Mouse (Mus musculus) forebrain, embryonic 16.5 days (tissue): ENCODE measurements around the gene Map6d1. TPM values are rescaled to one million over a fixed set of nuclear protein-coding genes. Genes with fewer than 3 reads are reported as not detected.

Experiments used
- ATAC-seq: fragments of 200-750 bp; cut with Nextera tagmentation; 2 replicates; pipeline ENCODE4 v1.8.0; 2017; ENCODE audit warnings: mild to moderate bottlenecking, moderate library complexity
- H3K27ac ChIP-seq: fragments of 300-500 bp; sonication (generic); 2 replicates; pipeline ENCODE4 v1.5.1; 2014; ENCODE audit warnings: low read length, control low read depth
- H3K27me3 ChIP-seq: fragments of 300-500 bp; sonication (generic); replicated peaks from 2 replicates; pipeline ENCODE4 v1.6.1; 2014; ENCODE audit warnings: low read length; ENCODE audit not compliant: control insufficient read depth, insufficient read depth
- H3K36me3 ChIP-seq: fragments of 300-500 bp; sonication (generic); 2 replicates; pipeline ENCODE4 v1.6.1; 2014; ENCODE audit not compliant: control insufficient read depth, insufficient read depth
- H3K4me1 ChIP-seq: fragments of 300-500 bp; sonication (generic); replicated peaks from 2 replicates; pipeline ENCODE4 v1.6.1; 2014; ENCODE audit warnings: low read length; ENCODE audit not compliant: control insufficient read depth, insufficient read depth
- H3K4me2 ChIP-seq: fragments of 300-500 bp; sonication (generic); 2 replicates; pipeline ENCODE4 v1.6.1; 2014; ENCODE audit warnings: mild to moderate bottlenecking, low read length, control low read depth
- H3K4me3 ChIP-seq: fragments of 300-500 bp; sonication (generic); replicated peaks from 2 replicates; pipeline ENCODE4 v1.5.1; 2014; ENCODE audit warnings: mild to moderate bottlenecking, low read length, control low read depth
- H3K9ac ChIP-seq: fragments of 300-500 bp; sonication (generic); replicated peaks from 2 replicates; pipeline ENCODE4 v1.6.1; 2014; ENCODE audit warnings: low read depth, low read length, control low read depth
- H3K9me3 ChIP-seq: fragments of 300-500 bp; sonication (generic); 2 replicates; pipeline ENCODE4 v1.6.1; 2016; ENCODE audit warnings: low read length; ENCODE audit not compliant: control insufficient read depth
- WGBS: fragments of 180-500 bp; shearing (Covaris S2); extraction: QIAGEN DNeasy Blood & Tissue Kit; methylation state at CpG from one replicate; pipeline ENCODE4 v1.1.7; 2014; 5-methylcytosine and 5-hydroxymethylcytosine counted together
- polyA plus RNA-seq: library from polyadenylated mRNA; unstranded; fragments of >200 nt; fragmentation: Nextera tagmentation; extraction: Ambion mirVana; gene quantifications from 2 replicates; pipeline ENCODE4 v1.2.1, GENCODE M21; 2015

Map6d1 gene
- polyA plus RNA-seq, 1 experiment from 2014 or later, result 4.3 TPM

DNA sequence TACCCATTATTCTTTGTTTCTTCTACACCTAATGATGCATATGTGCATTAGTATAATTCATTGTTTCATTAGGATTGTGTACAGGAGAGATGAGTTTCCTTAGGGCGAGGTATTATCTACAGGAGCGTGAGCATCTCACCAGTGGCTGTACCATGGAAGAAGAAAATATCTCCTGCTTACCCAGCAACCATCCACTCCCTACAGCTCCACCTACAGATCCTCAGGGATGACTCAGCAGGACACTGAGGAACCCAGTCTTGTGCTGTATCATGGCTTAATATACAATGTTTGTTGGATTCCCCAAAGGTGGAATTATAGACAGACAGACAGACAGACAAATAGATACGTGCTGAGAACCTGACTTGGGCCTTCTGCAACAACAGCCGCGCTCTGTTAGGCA, 44.2 kb downstream of the Map6d1 start:
- H3K4me3 ChIP-seq, result no peak overlapping the region
- no peaks in the 10 kb centered on the region for H3K4me1 ChIP-seq
- H3K9me3 ChIP-seq, result no peaks in the 10 kb centered on the region
- 95% methylated on average over 5 of the region's 5 CpGs for WGBS
- no peaks in the 10 kb centered on the region for H3K27me3 ChIP-seq
- H3K36me3 ChIP-seq, result peaks cover 30% of the 10 kb centered on the region
- H3K4me2 ChIP-seq, result no peak overlapping the region
- no peak overlapping the region for H3K9ac ChIP-seq
- no peak for ATAC-seq
- H3K27ac ChIP-seq, result no peak overlapping the region

DNA sequence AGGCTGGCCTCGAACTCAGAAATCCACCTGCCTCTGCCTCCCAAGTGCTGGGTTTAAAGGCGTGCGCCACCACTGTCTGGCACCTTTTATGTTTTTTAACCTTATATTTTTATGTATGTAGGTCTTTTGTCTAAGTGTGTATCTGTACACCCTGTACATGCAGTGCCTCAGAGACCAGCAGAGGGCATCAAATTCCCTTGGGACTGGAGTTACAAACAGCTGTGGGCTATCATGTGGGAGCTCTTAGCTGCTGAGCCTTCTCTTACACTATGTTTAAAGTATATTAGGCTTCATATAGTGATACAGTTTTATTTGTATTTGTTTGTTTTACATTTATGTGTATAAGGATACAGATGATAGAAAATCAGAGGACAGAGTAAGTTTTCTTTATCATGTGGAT, 45.6 kb downstream of the Map6d1 start:
- 96% methylated on average over 3 of the region's 3 CpGs for WGBS
- no peak overlapping the region for H3K27ac ChIP-seq
- no peak for ATAC-seq

DNA sequence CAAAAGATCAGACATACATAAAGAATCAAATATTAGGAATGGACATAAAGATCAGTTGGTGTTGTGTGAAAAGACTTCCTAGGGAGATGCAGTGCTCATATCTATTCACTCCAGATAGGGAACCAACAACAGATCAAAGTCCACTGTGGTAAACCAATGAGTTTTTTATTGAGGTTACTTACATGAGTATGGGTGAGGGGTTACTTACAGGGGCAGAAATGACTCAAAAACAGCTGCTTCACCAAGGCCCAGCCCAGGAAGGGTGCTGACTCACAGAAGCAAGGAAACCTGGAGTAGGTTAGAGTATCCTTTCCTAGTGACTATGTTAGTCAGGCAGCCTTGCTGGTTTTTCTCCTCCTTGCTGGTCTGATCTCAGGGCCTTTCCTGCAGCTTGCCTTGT, 49.1 kb downstream of the Map6d1 start:
- no peaks in the 10 kb centered on the region for H3K4me1 ChIP-seq
- ATAC-seq, result no peak
- H3K4me2 ChIP-seq, result no peak overlapping the region
- no peak overlapping the region for H3K4me3 ChIP-seq
- H3K9me3 ChIP-seq, result no peaks in the 10 kb centered on the region
- H3K27ac ChIP-seq, result no peak overlapping the region
- H3K9ac ChIP-seq, result no peak overlapping the region
- no peaks in the 10 kb centered on the region for H3K27me3 ChIP-seq
- peaks cover 41% of the 10 kb centered on the region for H3K36me3 ChIP-seq

More for the DNA sequence above, 45.6 kb downstream of the Map6d1 start:
- no peak overlapping the region for H3K9ac ChIP-seq
- no peak overlapping the region for H3K4me3 ChIP-seq
- H3K4me2 ChIP-seq, result no peak overlapping the region
- no peaks in the 10 kb centered on the region for H3K9me3 ChIP-seq
- no peaks in the 10 kb centered on the region for H3K4me1 ChIP-seq
- H3K36me3 ChIP-seq, result peaks cover 30% of the 10 kb centered on the region
- no peaks in the 10 kb centered on the region for H3K27me3 ChIP-seq

DNA sequence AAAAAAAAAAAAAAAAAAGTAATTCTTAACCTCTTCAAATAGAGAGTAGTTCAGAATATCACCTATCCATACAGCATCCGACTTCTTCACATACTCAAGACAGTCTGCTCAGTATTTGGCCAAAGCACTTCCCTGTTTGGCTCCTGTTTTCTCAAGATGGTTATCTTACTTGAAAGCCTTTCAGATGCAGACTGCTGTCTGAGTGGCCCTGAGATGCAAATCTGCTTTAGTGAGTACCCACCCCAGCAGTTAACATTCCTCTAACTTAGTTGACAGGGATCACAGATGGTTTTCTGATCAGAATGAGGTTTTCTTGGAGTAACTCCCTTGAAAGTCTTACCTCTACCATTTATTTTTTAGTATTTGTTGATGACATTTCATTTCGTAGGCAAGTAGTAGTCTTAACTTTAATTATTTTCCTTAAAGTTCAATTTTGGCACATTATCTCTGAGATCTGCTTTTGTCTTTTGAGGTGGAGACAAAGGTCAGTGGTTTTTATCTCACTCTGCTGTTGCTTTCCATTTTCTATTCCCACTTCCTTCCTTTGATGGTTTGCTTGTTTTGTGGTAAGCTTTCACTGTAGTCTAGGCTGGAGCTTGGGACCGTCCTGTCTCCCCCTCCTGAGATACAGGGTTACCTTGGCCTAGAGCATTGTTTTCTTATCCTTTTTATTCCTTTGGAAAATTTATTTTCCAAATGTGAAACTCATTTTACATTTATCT, 49.8 kb downstream of the Map6d1 start:
- no peaks in the 10 kb centered on the region for H3K27me3 ChIP-seq
- no peak overlapping the region for H3K27ac ChIP-seq
- no peak for ATAC-seq
- H3K4me2 ChIP-seq, result no peak overlapping the region
- H3K36me3 ChIP-seq, result peaks cover 45% of the 10 kb centered on the region
- H3K9me3 ChIP-seq, result no peaks in the 10 kb centered on the region
- WGBS, result 96% methylated on average over 3 of the region's 3 CpGs
- H3K4me3 ChIP-seq, result no peak overlapping the region
- no peak overlapping the region for H3K9ac ChIP-seq
- no peaks in the 10 kb centered on the region for H3K4me1 ChIP-seq

DNA sequence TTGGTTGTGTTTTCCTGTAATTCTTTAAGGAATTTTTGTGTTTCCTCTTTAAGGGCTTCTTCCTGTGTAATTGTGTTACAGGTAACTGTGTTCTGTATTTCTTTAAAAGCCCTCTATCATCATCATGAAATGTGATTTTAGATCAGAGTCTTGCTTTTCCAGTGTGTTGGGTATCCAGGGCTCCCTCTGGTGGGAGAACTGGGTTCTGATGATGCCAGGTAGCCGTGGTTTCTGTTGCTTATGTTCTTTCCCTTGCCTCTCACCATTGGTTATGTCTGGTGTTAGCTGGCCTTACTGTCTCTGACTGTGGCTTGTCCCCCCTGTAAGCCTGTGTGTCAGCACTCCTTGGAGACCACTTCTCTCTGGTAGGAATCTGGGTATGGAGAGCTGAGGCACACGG, 55.8 kb downstream of the Map6d1 start:
- H3K4me2 ChIP-seq, result no peak overlapping the region
- peaks cover 27% of the 10 kb centered on the region for H3K36me3 ChIP-seq
- H3K9me3 ChIP-seq, result no peaks in the 10 kb centered on the region
- H3K27ac ChIP-seq, result no peak overlapping the region
- H3K27me3 ChIP-seq, result no peaks in the 10 kb centered on the region
- H3K4me3 ChIP-seq, result no peak overlapping the region
- WGBS, result 75% methylated on average over 2 of the region's 2 CpGs
- no peak overlapping the region for H3K9ac ChIP-seq
- H3K4me1 ChIP-seq, result no peaks in the 10 kb centered on the region
- ATAC-seq, result no peak

Other genes starting within 250 kb of the Map6d1 start
- gene Klhl24, start 143.8 kb downstream of the Map6d1 start, polyA plus RNA-seq, result 69.5 and 81.2 TPM in 2 replicates
- 25.6 and 28.9 TPM in 2 replicates for gene Yeats2, start 100.3 kb downstream of the Map6d1 start, polyA plus RNA-seq
- 82.3 and 86.6 TPM in 2 replicates for gene Parl, start 61.0 kb upstream of the Map6d1 start, polyA plus RNA-seq
- not detected in 2 replicates for gene Cyp2ab1, start 84.0 kb upstream of the Map6d1 start, polyA plus RNA-seq
- gene Abcc5, start 185.0 kb upstream of the Map6d1 start, polyA plus RNA-seq, result 164 and 185 TPM in 2 replicates